Mouse (Mus musculus) hindbrain, embryonic 11.5 days (tissue): ENCODE data around the gene Trip6. TPM values are rescaled to one million over a fixed set of nuclear protein-coding genes. Genes with fewer than 3 reads are reported as not detected.

ENCODE experiments used
- ATAC-seq: fragments of 200-750 bp; cut with Nextera tagmentation; 2 replicates; pipeline ENCODE4 v1.8.0; 2017; ENCODE audit warnings: mild to moderate bottlenecking, moderate TSS enrichment, moderate library complexity; ENCODE audit not compliant: low FRiP score
- DNase-seq: peaks from one replicate; pipeline ENCODE4 v3.0.0-alpha.2; 2015; ENCODE audit warnings: low spot score
- H3K27ac ChIP-seq: fragments of 300-500 bp; sonication (generic); 2 replicates; pipeline ENCODE4 v1.5.1; 2014; ENCODE audit warnings: mild to moderate bottlenecking, low read depth, low read length
- H3K27me3 ChIP-seq: fragments of 300-500 bp; sonication (generic); 2 replicates; pipeline ENCODE4 v1.6.1; 2014; ENCODE audit warnings: mild to moderate bottlenecking, low read length, moderate library complexity, mixed read lengths; ENCODE audit not compliant: control insufficient read depth, insufficient read depth
- H3K36me3 ChIP-seq: fragments of 300-500 bp; sonication (generic); 2 replicates; pipeline ENCODE4 v1.6.1; 2014; ENCODE audit warnings: mild to moderate bottlenecking, low read length, moderate library complexity, mixed read lengths; ENCODE audit not compliant: control insufficient read depth, insufficient read depth
- H3K4me1 ChIP-seq: fragments of 300-500 bp; sonication (generic); replicated peaks from 2 replicates; pipeline ENCODE4 v1.6.1; 2014; ENCODE audit warnings: low read length, mixed read lengths; ENCODE audit not compliant: control insufficient read depth, insufficient read depth
- H3K4me2 ChIP-seq: fragments of 300-500 bp; sonication (generic); replicated peaks from 2 replicates; pipeline ENCODE4 v1.6.1; 2014; ENCODE audit warnings: mild to moderate bottlenecking, low read depth, low read length
- H3K4me3 ChIP-seq: fragments of 300-500 bp; sonication (generic); 2 replicates; pipeline ENCODE4 v1.5.1; 2014; ENCODE audit warnings: low read depth, low read length
- H3K9ac ChIP-seq: fragments of 300-500 bp; sonication (generic); 2 replicates; pipeline ENCODE4 v1.6.1; 2014; ENCODE audit warnings: low read depth, low read length
- H3K9me3 ChIP-seq: fragments of 300-500 bp; sonication (generic); 2 replicates; pipeline ENCODE4 v1.6.1; 2016; ENCODE audit warnings: low read length; ENCODE audit not compliant: control insufficient read depth
- WGBS: fragments of 180-500 bp; shearing (Covaris S2); extraction: QIAGEN DNeasy Blood & Tissue Kit; methylation state at CpG from one replicate; pipeline ENCODE4 v1.1.7; 2014; 5-methylcytosine and 5-hydroxymethylcytosine counted together
- polyA plus RNA-seq: library from polyadenylated mRNA; unstranded; fragments of >200 nt; fragmentation: Nextera tagmentation; extraction: Ambion mirVana; gene quantifications from 2 replicates; pipeline ENCODE4 v1.2.1, GENCODE M21; 2014

Trip6 gene
- polyA plus RNA-seq, 1 experiment from 2014 or later: 27.4 TPM

GRCm38 (mm10) chr5:137333512-137334174, 19.4 kb upstream of the Trip6 start, which contains the start of gene Slc12a9:
Gene Slc12a9 (minus strand): TSS chr5:137333597.
- Histone ChIP-seq H3K9ac (peak within 1 kb of the TSS; percentile 71), H3K4me1 (no peaks in the 10 kb centered on the region), H3K4me3 (peak within 1 kb of the TSS; percentile 67), H3K4me2 (peak within 1 kb of the TSS; percentile 93), H3K9me3 (no peaks in the 10 kb centered on the region), H3K27ac (peak within 1 kb of the TSS; percentile 60), H3K36me3 (no peaks in the 10 kb centered on the region), H3K27me3 (no peaks in the 10 kb centered on the region)
- peak; percentile 92 for ATAC-seq
- WGBS: under 1% methylated on average over 44 of the region's 44 CpGs
- DNase-seq: peak; percentile 97

GRCm38 (mm10) chr5:137332857-137333511, 18.8 kb upstream of the Trip6 start:
- peak overlapping the region; percentile 93 for H3K4me2 ChIP-seq
- WGBS: 22% methylated on average over 15 of the region's 15 CpGs
- peak overlapping the region; percentile 71 for H3K9ac ChIP-seq
- DNase-seq (no peak), ATAC-seq (peak; percentile 58)
- no peaks in the 10 kb centered on the region for H3K4me1 ChIP-seq
- H3K36me3 ChIP-seq: no peaks in the 10 kb centered on the region
- peak overlapping the region; percentile 60 for H3K27ac ChIP-seq
- no peaks in the 10 kb centered on the region for H3K27me3 ChIP-seq
- peak overlapping the region; percentile 67 for H3K4me3 ChIP-seq
- no peaks in the 10 kb centered on the region for H3K9me3 ChIP-seq

- H3K9me3 ChIP-seq: no peaks in the 10 kb centered on the region
- no peaks in the 10 kb centered on the region for H3K27me3 ChIP-seq
- no peak overlapping the region for H3K4me3 ChIP-seq
- WGBS: 92% methylated on average over 7 of the region's 7 CpGs
- no peak overlapping the region for H3K4me2 ChIP-seq
- no peak overlapping the region for H3K27ac ChIP-seq
- no peak overlapping the region for H3K9ac ChIP-seq
- DNase-seq: no peak
- no peaks in the 10 kb centered on the region for H3K4me1 ChIP-seq
- no peaks in the 10 kb centered on the region for H3K36me3 ChIP-seq
- ATAC-seq: no peak
Measured at GRCm38 (mm10) chr5:137330910-137331309, 16.7 kb upstream of the Trip6 start.

GRCm38 (mm10) chr5:137320996-137321395, 6.8 kb upstream of the Trip6 start:
- WGBS: 95% methylated on average over 3 of the region's 3 CpGs
- H3K4me3 ChIP-seq: no peak overlapping the region
- H3K27me3 ChIP-seq: no peaks in the 10 kb centered on the region
- H3K36me3 ChIP-seq: 0 out of 2 replicates have a peak, but pooled peaks cover 8% of the 10 kb centered on the region
- H3K9ac ChIP-seq: no peak overlapping the region
- no peaks in the 10 kb centered on the region for H3K4me1 ChIP-seq
- ATAC-seq (no peak), DNase-seq (no peak)
- no peak overlapping the region for H3K4me2 ChIP-seq
- H3K27ac ChIP-seq: no peak overlapping the region
- no peaks in the 10 kb centered on the region for H3K9me3 ChIP-seq

GRCm38 (mm10) chr5:137318570-137318969, 4.4 kb upstream of the Trip6 start:
- Histone ChIP-seq H3K4me1 (peaks cover 13% of the 10 kb centered on the region), H3K27ac (no peak overlapping the region), H3K36me3 (0 out of 2 replicates have a peak, but pooled peaks cover 8% of the 10 kb centered on the region), H3K4me3 (no peak overlapping the region), H3K4me2 (no peak overlapping the region), H3K27me3 (no peaks in the 10 kb centered on the region), H3K9me3 (no peaks in the 10 kb centered on the region), H3K9ac (no peak overlapping the region)
- WGBS: 79% methylated on average over 1 of the region's 1 CpGs
- ATAC-seq: no peak
- DNase-seq: no peak

- H3K9ac ChIP-seq: no peak overlapping the region
- H3K9me3 ChIP-seq: no peaks in the 10 kb centered on the region
- H3K27me3 ChIP-seq: no peaks in the 10 kb centered on the region
- H3K4me1 ChIP-seq: peaks cover 13% of the 10 kb centered on the region
- 0 out of 2 replicates have a peak, but pooled peaks cover 7% of the 10 kb centered on the region for H3K36me3 ChIP-seq
- H3K27ac ChIP-seq: no peak overlapping the region
- no peak for DNase-seq
- no peak for ATAC-seq
- H3K4me3 ChIP-seq: no peak overlapping the region
- no peak overlapping the region for H3K4me2 ChIP-seq
- WGBS: 89% methylated on average over 8 of the region's 8 CpGs
Measured at GRCm38 (mm10) chr5:137317361-137317760, 3.2 kb upstream of the Trip6 start.

GRCm38 (mm10) chr5:137315084-137315903, 1.1 kb upstream of the Trip6 start:
- H3K9ac ChIP-seq: peak overlapping the region; percentile 72; the same call in 1 of the 2 replicates
- no peak; the same call in 1 of the 2 replicates for ATAC-seq
- no peaks in the 10 kb centered on the region for H3K9me3 ChIP-seq
- DNase-seq: peak; percentile 54
- no peak overlapping the region for H3K4me3 ChIP-seq
- peaks cover 13% of the 10 kb centered on the region for H3K4me1 ChIP-seq
- H3K27ac ChIP-seq: no peak overlapping the region
- no peaks in the 10 kb centered on the region for H3K27me3 ChIP-seq
- 37% methylated on average over 29 of the region's 30 CpGs for WGBS
- 0 out of 2 replicates have a peak, but pooled peaks cover 3% of the 10 kb centered on the region for H3K36me3 ChIP-seq
- H3K4me2 ChIP-seq: peak overlapping the region; percentile 65; the same call in 1 of the 2 replicates

- no peaks in the 10 kb centered on the region for H3K27me3 ChIP-seq
- WGBS: 4% methylated on average over 22 of the region's 22 CpGs
Measured at GRCm38 (mm10) chr5:137313466-137314192, 575 bp downstream of the Trip6 start.

More at GRCm38 (mm10) chr5:137313466-137314192, 575 bp downstream of the Trip6 start:
- peak; percentile 61; the same call in 1 of the 2 replicates for ATAC-seq
- 0 out of 2 replicates have a peak, but pooled peaks cover 2% of the 10 kb centered on the region for H3K36me3 ChIP-seq
- H3K4me3 ChIP-seq: peak overlapping the region; percentile 40
- H3K4me2 ChIP-seq: peak overlapping the region; percentile 65
- peak overlapping the region; percentile 72 for H3K9ac ChIP-seq
- H3K4me1 ChIP-seq: peaks cover 13% of the 10 kb centered on the region
- H3K9me3 ChIP-seq: no peaks in the 10 kb centered on the region
- DNase-seq: no peak
- H3K27ac ChIP-seq: peak overlapping the region; percentile 40
